Mouse (Mus musculus) erythroblast, embryonic 14.5 days (primary cell): ENCODE results near the gene Rabl3.

Source experiments
- GATA1 ChIP-seq: IDR thresholded peaks from 2 replicates; pipeline ENCODE4 v1.6.1; 2012; ENCODE audit warnings: low read length, inconsistent platforms, mixed read lengths
- TAL1 ChIP-seq: IDR thresholded peaks from 3 replicates; pipeline ENCODE4 v1.6.1; 2012; ENCODE audit warnings: low read length, inconsistent platforms, mixed read lengths

DNA sequence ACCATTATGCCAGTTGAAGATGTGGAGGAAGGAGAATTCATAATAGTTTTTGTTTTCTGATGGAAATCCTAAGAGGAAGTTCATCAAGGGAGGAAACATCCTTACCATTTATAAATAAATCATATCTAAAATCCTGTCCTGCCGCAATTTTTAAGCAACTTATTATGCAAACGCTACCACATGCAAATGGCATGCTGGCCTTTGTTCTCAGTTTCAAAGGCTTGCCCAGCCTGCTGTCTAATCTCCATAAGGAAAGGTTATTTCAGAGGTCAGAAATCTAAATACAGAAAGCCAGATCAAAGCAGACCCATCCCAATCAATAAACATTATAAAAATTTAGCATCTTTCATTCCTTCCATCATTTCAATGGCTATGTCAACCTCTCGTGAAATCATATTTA lies 42.2 kb downstream of the Rabl3 start:
- TF ChIP-seq TAL1: no peak
- no peak for TF ChIP-seq GATA1
